ENCODE assay signal across 9 mouse cellular contexts in the genomic region with DNA sequence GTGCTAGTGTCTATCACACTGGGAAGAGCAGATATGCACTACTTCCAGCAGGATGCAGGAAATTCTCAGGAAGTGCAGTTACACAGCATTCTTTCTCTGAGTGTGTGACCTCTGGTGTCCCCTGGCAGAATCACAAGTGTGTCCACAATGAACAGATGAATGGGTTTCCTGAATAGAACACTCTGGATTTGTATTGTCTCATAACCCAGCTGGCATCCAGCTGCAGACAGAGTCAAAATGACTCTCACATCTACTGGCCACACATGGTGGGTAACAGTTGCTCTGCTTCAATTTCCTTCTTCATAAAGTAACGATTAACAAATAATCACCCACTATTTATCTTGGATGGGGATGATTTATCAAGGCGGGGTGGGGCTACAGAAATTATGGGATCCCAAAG. TPM values are rescaled to one million over a fixed set of nuclear protein-coding genes. Genes with fewer than 3 reads are reported as not detected.
DNase-seq lines count a peak whose midpoint lies in the region; ATAC-seq and TF ChIP-seq lines count a peak whose summit lies in the region.
"Had no signal": no experiment of that assay in that cellular context is flagged by ENCODE, and none has a peak within 500 bp of the region (broad histone marks: within the 10 kb centered on the region; RNA-seq: fewer than 3 reads in every experiment).

No protein-coding gene starts in this region.

- H3K9ac ChIP-seq in lung, embryonic 15.5 days = no peak overlapping the region
- no peak overlapping the region for H3K9ac ChIP-seq in midbrain, postnatal 0 days (replicated peaks; ENCODE audit: low read length, poor library complexity, severe bottlenecking)

- H3K36me3 ChIP-seq in lung, embryonic 15.5 days = no peaks in the 10 kb centered on the region
- no peaks in the 10 kb centered on the region for H3K36me3 ChIP-seq in midbrain, postnatal 0 days (ENCODE audit: insufficient read depth, low read length)

- TF ChIP-seq CTCF in lung, adult 2 months (IDR thresholded peaks at IDR 0.05; ENCODE audit: insufficient read depth, low read length) = no peak
- TF ChIP-seq CTCF in midbrain, postnatal 0 days (IDR thresholded peaks at IDR 0.05) = no peak

- TF ChIP-seq POLR2A in lung, adult 2 months (IDR thresholded peaks at IDR 0.05; ENCODE audit: borderline replicate concordance, extremely low read depth, low read depth, low read length) = no peak

- H3K27ac ChIP-seq in lung, embryonic 15.5 days = peak overlapping the region; percentile 55
- peak overlapping the region; percentile 74 for H3K27ac ChIP-seq in midbrain, postnatal 0 days (ENCODE audit: low read depth, low read length)

- no peak overlapping the region for H3K4me3 ChIP-seq in lung, adult 2 months (replicated peaks; ENCODE audit: extremely low read depth, low read depth, low read length)
- no peak overlapping the region for H3K4me3 ChIP-seq in lung, embryonic 15.5 days
- no peak overlapping the region for H3K4me3 ChIP-seq in midbrain, postnatal 0 days (ENCODE audit: low read depth, low read length)

- no peaks in the 10 kb centered on the region for H3K4me1 ChIP-seq in lung, adult 2 months (ENCODE audit: control insufficient read depth, insufficient read depth, low read length)
- peaks cover 22% of the 10 kb centered on the region for H3K4me1 ChIP-seq in lung, embryonic 15.5 days
- peaks cover 5% of the 10 kb centered on the region; the same call in 1 of the 2 replicates for H3K4me1 ChIP-seq in midbrain, postnatal 0 days (ENCODE audit: insufficient read depth, low read length)

- H3K27me3 ChIP-seq in lung, embryonic 15.5 days = no peaks in the 10 kb centered on the region
- H3K27me3 ChIP-seq in midbrain, postnatal 0 days (ENCODE audit: insufficient read depth, low read length) = no peaks in the 10 kb centered on the region

- no peaks in the 10 kb centered on the region for H3K9me3 ChIP-seq in lung, embryonic 15.5 days
- H3K9me3 ChIP-seq in midbrain, postnatal 0 days (ENCODE audit: low read length) = no peaks in the 10 kb centered on the region

- WGBS in lung, adult 2 months = 45% methylated on average over 2 of the region's 2 CpGs
- 41% methylated on average over 2 of the region's 2 CpGs for WGBS in lung, embryonic 15.5 days
- 78% methylated on average over 2 of the region's 2 CpGs for WGBS in midbrain, postnatal 0 days

- no peak overlapping the region for H3K4me2 ChIP-seq in lung, embryonic 15.5 days
- peak overlapping the region; percentile 30; the same call in 1 of the 2 replicates for H3K4me2 ChIP-seq in midbrain, postnatal 0 days (ENCODE audit: low read depth, low read length, poor library complexity, severe bottlenecking)

- peak; percentile 31 for DNase-seq in cerebellum, adult 9-10 months
- DNase-seq in cerebellum, postnatal 4 days (ENCODE audit: low spot score in 2 of 2) = no peak
- DNase-seq in lung, adult 18-20 months = peak; percentile 10 to 29
- no peak for DNase-seq in lung, adult 2 months
- DNase-seq in midbrain, postnatal 0 days (ENCODE audit: low spot score) = peak; percentile 30
- DNase-seq in layer of hippocampus, postnatal 14 days (ENCODE audit: low spot score in 2 of 2) = no peak
- DNase-seq in layer of hippocampus, adult 18-20 months (ENCODE audit: low spot score in 2 of 2) = no peak

- peak; percentile 84 for ATAC-seq in lung, embryonic 15.5 days (ENCODE audit: borderline replicate concordance, extremely low read depth, low FRiP score, low TSS enrichment)
- no peak for ATAC-seq in midbrain, postnatal 0 days (ENCODE audit: low FRiP score)

RNA-seq across cellular contexts. Expression of gene D430041D05Rik, which starts 43.5 kb away (rescaled TPM):
- polyA plus RNA-seq in lung, adult 2 months (2012; rRNA removed) = 1.1 and 1.5 TPM in 2 replicates
- 1.3 TPM in 2 replicates for polyA plus RNA-seq in lung, embryonic 15.5 days (2015; fragmentation: Nextera tagmentation; extraction: Ambion mirVana)
- 47.6 and 48.0 TPM in 2 replicates for total RNA-seq in midbrain, postnatal 0 days (2014; rRNA removed)
- 6.6 and 7.9 TPM in 2 replicates for polyA plus RNA-seq in midbrain, postnatal 0 days (2015; fragmentation: Nextera tagmentation; extraction: Ambion mirVana)
- 10 to 100 TPM; 88.8 to 99.4 TPM for total RNA-seq in layer of hippocampus, postnatal 14 days (2021)
- total RNA-seq in layer of hippocampus, adult 18-20 months (2021) = 10 to 100 TPM; 70.9 to 78.2 TPM
- total RNA-seq: megakaryocyte progenitor cell, adult 5-6 weeks had no signal

Comparison
In these comparisons a context has a peak if more than half of its experiments do, and no peak if none do; other contexts are left out.
1. DNase-seq: peak in cerebellum, adult 9-10 months (single experiment), lung, adult 18-20 months (2 of 2) and midbrain, postnatal 0 days (single experiment); none in cerebellum, postnatal 4 days (0 of 2), lung, adult 2 months (single experiment), layer of hippocampus, postnatal 14 days (0 of 2) and layer of hippocampus, adult 18-20 months (0 of 2).